Mouse (Mus musculus) right cerebral cortex, postnatal 25 days (tissue): ENCODE measurements around the gene Snx19.

Source experiments
- DNase-seq: peaks from one replicate; pipeline ENCODE4 v3.0.0; 2022

Snx19 gene

GRCm38 (mm10) chr9:30485161-30485560 is 58.3 kb downstream of the Snx19 start:
- DNase-seq = no peak

GRCm38 (mm10) chr9:30488384-30488783 is 61.5 kb downstream of the Snx19 start:
- no peak for DNase-seq

GRCm38 (mm10) chr9:30494446-30494845 is 67.5 kb downstream of the Snx19 start:
- no peak for DNase-seq

- no peak for DNase-seq
Observed at GRCm38 (mm10) chr9:30508966-30509365, 82.1 kb downstream of the Snx19 start.

- DNase-seq = no peak
Observed at GRCm38 (mm10) chr9:30515953-30516352, 89.0 kb downstream of the Snx19 start.
